Mouse (Mus musculus) NIH3T3 (cell line): ENCODE measurements around the gene Gm10272.
A peak's percentile ranks its signal among the peaks of the same experiment; 100 is the strongest.
"Not testable (repeated sequence)": the region's sequence is repeated elsewhere in the genome, so short reads cannot be mapped to it uniquely, and the experiment has no call there.

ENCODE experiments used
- DNase-seq: peaks from one replicate; pipeline ENCODE4 v3.0.0-alpha.2; 2012; ENCODE audit warnings: low read depth

The Gm10272 gene

DNA sequence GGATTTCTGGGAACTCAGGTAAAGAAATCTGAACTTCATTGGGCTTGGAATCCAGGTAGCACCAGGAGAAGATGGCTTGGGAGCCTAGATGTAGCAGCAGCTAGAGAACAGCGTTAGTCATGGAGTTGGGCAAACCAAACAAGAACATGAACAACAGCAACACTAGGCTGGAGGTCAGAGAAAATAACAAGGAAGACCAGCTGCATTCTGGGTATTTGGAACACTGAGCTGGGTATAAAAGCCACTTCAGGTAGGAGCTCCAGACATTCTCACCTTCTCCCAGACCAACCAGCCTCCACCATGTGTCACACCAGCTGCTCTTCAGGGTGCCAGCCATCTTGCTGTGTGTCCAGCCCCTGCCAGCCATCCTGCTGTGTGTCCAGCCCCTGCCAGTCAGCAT, at the start of gene Gm10272:
TSS of gene Gm10272 (plus strand) at position 301 of the 400 bp plus-strand sequence.
- no peak for DNase-seq

DNA sequence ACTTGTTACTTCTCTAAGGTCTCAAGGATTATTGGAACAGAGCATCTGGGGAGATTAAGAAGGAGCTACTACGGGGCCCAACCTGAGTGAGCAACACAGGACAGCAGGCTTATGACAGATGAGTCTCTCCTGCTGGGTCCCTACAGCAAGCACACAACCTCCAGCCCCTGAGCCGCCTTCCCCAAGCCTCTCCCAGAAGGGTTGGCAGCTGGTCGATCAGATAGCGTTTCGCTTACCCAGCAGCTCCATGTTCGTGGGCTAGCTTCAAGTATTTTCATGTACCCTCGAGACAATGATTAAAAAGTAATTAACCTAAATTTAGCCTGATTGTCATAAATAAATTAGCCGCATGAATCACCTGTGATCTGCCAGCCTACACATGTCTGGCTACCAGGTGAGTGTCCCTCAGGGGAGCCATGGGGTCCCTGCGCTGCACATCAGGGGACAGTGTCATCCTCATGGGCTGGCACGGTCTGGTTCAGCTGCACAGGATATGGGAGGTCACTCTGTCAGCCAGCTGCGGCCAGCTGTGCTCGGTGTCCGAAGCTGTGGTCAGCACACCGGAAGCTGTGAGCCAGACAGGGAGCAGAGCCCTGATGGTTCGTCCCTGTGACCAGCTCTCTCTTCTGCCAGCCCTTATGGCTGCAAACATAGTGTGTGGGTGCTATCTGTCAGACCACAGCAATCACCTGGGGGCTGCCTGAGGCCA, 48.0 kb upstream of the Gm10272 start:
- no peak for DNase-seq

DNA sequence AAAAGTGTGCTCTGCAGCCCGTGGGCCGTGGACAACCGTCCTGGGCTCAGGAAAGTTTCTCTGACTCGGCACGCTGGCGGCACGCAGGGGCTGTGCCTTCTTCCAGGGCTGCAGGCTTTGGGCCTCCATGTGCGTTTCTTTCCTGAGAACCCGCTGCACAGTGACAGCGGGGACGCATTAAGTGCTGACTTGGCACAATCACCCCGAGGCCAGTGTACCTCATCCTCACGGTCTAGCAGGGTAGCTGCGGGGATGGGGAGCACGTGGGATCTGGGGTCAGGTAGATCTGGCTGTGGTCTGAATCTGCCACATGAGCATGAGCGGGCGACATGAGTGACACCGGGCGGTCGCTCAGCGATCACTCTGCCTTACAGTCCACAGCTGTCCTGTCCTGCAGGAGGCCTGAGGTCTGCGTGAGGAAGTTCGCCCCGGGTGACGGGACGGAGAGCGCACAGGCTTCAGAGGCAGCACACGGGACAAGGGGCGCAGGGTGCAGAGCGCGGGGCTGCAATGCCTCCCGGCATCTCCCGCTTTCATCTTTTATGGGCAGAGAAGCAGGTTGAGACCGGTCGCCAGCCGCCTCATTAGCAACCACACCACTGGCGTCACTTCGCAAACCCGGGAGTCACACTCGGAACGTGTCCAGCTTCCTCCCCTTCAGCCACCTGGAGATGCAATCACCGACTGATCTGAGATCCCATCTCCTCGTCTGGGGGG, 42.3 kb upstream of the Gm10272 start:
- DNase-seq = no peak

DNA sequence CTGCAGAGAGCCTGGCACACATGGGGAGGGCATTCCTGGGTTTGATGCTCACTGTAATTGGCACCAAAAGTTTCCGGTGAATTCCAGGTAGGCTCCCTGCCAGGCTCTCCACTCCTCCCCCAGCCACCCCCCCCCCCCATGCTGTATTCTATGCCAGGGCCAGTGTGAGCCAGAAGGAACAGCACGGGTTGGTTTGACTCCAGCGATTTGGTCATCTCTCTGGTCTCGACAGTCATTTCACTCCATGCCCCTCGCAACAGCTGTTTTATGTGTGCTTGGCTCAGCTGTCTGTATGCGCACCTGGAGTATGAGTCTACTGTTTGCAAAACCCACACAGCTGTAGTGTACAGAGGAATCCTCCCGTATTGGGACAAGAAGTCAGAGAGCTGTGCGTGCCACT, 40.1 kb upstream of the Gm10272 start:
- peak; percentile 33 for DNase-seq

DNA sequence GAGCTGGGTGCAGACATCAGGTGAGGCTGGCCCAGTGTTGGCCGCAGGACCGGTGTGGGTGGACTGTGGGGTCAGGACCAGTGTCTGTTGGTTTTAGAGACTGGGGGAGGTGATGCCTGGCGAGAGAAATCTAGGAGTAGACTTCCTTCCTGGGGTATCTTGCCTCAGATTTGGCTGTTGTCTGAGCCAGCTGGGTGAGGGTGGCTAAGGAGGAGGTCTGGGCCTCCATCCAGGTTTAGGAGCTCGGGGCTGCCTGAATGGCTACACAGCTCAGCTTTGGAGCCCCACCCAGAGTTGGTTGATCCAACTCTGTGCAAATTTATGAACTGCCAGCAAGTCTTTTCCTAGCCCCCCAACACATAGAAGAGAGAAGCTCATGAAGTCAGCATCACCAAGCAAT, 39.0 kb upstream of the Gm10272 start:
- peak; percentile 56 for DNase-seq

DNA sequence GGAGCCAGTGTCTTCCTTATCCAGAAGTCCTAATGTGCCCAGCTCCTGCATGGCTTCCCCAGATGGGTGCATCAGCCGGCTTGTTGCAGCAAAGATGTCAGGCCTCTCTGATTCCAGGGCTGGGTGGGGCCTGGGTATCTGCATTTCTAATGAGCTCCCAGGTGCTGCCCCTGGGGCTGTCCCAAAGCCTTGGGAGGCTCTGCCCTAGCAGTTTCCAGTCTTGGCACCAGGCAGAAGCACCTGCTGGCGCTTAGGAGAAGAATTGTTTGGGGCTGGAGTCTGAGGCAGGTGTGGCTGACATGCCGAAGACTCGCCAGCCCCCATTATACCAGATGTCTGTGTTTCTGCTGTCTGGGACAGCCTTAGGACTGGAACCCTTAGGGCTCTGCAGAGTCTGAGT, 35.7 kb upstream of the Gm10272 start:
- DNase-seq = no peak

DNA sequence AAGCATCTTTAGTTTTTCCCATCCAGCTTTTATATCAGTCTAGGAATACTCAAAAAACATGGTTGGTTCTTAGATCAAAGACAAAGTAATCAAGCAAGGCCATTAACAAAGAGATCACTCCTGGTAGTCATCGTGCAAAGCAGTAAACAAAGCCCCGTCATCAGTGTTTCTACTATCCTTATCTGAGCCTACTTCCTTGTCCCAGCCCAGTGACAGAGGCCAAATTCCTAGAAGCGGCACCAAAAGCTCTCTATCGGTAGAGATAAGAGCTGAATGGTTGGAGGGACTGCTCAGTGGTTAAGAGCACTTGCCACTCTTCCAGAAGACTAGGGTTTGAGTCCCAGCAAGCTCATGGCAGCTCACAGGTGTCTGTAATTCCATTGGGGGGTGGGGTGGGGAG, 34.9 kb upstream of the Gm10272 start:
- DNase-seq = no peak

DNA sequence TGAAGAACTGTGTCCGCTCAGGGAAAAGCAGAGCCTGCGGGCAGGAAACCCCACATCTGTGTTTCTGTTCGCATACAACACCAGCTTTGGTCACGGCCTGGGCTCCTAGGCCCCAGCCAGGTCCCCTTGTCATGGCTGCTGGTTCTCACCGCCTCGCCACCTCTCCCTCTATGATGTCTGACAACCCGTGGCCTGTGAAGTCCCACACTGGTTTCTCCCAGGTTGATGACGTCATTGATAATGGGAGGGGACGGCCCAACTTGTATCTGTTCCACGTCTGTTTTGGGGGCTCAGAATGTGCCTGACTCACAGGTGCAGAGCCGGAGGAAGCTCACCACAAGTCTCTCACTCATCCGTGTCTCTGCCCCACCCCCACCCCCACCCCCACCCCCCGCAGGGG, 32.7 kb upstream of the Gm10272 start:
- no peak for DNase-seq

DNA sequence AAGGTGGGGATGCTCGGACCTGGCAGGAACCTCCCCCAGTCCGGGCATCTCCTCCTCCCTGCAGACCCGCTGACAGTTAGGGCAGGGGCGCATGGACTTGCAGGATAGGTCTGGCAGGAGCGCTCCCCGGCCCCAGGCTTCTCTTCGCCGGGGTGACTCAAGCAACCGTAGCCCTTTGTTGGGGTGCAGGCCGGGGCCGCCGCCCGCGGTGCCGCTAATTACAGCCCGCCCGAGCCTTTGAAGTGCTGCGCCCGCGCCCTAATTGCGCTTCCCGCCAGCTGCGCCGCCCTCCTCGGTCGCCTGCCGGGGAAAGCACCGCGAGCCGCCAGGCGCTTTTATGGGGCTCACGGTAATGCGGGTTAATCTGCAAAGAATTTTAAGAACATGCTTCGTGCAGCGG, 28.9 kb upstream of the Gm10272 start:
- no peak for DNase-seq

DNA sequence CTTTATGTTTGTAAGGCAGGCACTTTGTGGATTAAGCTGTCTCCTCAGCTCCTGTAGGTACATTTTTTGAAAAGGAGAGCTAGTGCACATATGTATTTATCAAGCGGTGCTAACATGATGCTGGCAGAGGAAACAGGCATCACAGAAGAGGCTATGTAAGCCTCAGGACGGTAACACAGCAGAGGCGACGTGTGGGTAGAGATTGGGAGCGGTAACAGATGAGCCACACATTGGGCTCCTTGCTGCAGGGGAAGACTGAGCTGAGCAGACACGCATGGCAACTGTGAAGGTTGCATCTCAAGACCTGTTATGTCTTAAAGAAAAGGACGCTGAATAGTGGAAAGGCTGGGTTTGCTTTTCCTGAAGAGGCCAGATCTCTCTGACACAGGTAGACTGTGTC, 23.4 kb upstream of the Gm10272 start:
- no peak for DNase-seq

DNA sequence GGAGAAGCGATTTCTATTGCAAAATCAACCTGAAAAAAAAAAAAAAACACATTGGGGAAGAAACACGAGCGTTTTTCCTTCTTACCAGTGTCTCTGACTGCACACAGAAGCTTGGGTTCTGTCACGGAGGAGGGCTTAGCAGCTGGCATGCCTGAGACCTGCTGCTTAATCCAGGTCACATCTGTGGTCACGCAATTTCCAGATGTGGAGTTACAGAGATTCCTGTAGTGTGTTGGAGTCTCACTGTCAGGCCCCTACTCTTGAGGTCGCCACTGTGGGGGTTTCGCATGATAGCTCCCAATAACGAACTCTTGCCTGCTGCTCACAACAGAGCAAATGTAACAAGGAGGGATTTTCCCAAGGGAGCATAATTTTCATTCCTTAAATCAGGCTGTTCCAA, 22.2 kb upstream of the Gm10272 start:
- no peak for DNase-seq

DNA sequence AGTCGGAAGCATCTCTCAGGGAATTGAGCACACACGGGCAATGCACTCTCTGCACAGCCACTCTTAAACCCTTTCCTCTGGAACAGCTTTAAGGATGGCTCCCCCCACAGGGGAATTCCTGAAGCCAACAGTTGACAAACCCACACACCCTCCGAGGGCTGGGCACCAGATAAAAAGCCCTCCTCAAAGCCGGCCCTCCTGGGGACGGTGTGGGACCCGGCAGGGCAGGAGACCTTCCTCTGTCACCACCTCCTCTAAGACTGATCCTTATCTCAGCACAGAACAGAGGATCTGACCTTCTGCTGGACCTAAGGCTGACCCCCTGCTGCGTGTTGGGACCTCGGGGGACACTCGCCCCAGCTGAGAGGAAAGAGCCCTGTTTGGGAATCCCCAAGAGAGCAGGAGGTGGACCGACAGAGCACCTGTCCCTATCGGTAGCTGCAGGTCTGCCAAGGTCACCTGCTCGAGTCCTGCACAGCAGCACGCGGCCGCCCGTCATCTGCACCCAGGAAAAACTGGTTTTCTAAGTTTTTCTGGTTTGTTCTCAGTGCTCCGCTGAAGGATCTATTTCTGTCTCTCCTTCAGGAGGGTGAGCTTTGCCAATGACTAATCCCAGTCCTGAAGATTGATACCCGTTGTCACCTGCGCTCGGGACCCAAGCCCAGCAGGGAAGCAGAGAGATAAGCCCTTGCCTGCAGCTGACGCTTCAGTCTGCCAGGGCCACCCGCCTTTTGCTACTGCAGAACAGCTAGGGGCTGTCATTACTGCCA, 20.3 kb upstream of the Gm10272 start, which contains the start of gene Tspear:
TSS of gene Tspear (plus strand) at position 675 of the 770 bp plus-strand sequence.
- no peak for DNase-seq

DNA sequence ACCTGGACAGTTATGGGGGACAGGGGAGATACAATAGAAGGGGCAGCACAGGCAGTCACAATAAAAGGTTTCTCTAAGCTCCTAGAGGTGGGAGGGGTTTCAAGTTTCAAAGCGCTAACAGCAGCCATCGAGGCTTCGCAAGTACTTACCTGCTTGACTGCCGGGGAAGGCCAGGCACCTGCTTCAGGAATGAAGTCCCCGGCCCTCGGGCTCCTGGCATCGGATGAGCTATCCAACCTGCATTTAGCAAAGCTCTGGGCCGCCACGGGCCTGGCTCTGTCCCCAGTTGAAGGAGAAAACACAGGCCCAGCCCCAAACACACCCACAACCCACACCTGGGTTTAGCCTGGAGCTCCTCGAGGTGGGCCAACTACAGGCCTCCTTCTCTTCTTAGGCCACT, 19.4 kb upstream of the Gm10272 start:
- DNase-seq = no peak

DNA sequence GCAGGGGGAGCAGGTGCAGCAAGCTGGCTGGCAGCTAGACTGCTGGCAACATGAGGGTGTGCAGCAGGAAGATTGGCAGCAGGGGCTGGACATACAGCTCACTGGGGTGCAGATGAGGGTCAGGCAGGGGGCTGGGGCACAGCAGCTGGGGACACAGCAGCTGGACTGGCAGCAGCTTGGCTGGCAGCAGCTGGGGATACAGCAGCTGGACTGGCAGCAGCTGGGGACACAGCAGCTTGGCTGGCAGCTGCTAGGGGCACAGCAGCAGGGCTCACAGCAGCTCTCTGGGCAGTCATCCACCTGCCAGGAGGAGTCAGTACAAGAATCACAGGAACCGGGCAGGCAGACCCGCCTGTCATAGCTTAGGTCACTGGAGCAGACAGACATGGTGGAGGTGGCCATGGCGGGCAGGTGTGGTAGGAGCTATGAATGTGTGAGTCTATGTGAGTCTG, 16.0 kb upstream of the Gm10272 start, which contains the start of gene Gm19402:
TSS of gene Gm19402 (minus strand) at position 402 of the 452 bp plus-strand sequence.
- not testable (repeated sequence) for DNase-seq

DNA sequence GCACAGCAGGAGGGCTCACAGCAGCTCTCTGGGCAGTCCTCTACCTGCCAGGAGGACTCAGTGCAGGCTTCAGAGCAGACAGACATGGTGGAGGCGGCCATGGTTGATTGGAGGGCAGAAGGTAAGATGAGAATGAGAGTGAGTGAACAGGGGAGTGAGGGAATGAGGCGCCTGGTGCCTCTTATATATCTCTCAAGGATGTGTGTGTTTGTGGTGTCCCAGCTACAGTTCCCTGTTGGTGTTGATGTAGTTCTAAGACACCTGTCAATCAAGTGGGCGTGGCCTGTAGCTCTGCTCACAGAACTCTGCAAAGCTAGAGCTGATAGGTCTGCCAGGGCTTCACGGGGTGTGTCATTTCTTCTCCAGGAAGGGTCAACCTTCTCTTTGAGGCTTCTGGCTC, 9.3 kb upstream of the Gm10272 start, which contains the start of gene Gm9508:
TSS of gene Gm9508 (minus strand) at position 101 of the 400 bp plus-strand sequence.
- DNase-seq = no peak

DNA sequence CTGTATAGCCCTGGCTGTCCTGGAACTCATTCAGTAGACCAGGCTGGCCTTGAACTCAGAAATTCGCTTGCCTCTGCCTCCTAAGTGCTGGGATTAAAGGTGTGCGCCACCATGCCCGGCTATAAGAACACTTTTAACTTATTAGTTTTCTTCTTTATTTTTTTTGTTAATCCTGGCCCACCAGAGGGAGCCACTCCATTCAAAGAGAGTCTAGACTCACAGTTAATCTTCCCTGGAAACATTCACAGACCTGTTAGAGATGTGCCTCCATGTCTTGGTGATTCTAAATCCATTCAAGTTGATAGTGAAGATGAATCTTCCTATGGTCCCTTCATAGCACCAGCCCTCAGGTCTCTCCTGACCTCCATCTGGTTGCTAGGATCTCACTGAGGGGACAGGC, 3.4 kb downstream of the Gm10272 start:
- peak; percentile 32 for DNase-seq

DNA sequence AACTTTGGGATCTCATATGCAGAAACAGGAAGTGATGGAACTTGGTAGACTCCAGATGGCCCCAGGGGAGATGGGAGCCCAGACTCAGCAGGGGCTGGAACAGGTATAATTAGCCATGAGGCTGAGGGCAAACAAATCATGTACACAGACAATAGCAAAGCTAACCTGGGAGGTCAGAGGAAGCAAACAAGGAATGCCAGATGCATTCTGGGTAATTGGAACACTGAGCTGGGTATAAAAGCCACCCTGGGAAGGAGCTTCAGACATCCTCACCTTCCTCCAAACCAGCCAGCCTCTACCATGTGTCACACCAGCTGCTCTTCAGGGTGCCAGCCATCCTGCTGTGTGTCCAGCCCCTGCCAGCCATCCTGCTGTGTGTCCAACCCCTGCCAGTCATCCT, 4.7 kb downstream of the Gm10272 start, which contains the start of gene Gm10024:
TSS of gene Gm10024 (plus strand) at position 301 of the 400 bp plus-strand sequence.
- not testable (repeated sequence) for DNase-seq

DNA sequence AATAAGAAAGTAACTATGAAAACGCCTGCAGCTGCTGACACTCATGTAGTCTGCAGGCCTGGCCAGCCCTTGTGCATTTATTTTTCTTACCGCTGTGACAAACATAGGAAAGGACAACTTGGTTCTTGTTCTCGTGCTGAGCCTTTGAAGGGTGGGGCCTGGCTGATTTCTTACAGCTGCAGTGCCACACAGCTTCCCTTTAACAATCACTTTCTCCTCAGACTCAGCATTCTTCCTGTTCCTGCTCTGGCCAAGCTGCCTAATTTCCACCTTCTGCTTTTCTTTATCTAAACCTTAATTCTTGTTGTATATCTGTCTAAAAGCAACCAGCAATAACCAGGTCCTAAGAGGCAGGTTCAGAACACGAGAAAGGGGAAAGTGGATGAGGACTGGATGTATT, 7.3 kb downstream of the Gm10272 start:
- no peak for DNase-seq

DNA sequence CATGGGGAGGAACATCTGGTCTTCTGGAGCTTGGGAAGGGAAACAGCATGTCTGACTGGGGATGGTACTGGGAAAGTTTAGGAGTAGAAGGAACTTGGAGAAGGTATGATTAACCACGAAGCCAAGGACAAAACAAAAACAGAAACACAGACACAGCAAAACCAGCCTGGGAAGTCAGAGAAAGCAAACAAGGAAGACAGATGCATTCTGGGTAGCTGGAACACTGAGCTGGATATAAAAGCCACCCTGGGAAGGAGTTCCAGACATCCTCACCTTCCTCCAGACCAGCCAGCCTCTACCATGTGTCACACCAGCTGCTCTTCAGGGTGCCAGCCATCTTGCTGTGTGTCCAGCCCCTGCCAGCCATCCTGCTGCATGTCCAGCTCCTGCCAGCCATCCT, 9.1 kb downstream of the Gm10272 start, which contains the start of gene Gm10142:
TSS of gene Gm10142 (plus strand) at position 301 of the 400 bp plus-strand sequence.
- no peak for DNase-seq

DNA sequence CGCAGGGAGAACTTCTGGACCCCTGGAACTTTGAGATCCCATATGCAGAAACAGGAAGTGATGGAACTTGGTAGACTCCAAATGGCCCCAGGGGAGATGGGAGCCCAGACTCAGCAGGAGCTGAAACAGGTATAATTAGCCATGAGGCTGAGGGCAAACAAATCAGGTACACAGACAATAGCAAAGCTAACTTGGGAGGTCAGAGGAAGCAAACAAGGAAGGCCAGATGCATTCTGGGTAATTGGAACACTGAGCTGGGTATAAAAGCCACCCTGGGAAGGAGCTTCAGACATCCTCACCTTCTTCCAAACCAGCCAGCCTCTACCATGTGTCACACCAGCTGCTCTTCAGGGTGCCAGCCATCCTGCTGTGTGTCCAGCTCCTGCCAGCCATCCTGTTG, 13.9 kb downstream of the Gm10272 start, which contains the start of gene Krtap12-1:
TSS of gene Krtap12-1 (plus strand) at position 301 of the 400 bp plus-strand sequence.
- DNase-seq = not testable (repeated sequence)

DNA sequence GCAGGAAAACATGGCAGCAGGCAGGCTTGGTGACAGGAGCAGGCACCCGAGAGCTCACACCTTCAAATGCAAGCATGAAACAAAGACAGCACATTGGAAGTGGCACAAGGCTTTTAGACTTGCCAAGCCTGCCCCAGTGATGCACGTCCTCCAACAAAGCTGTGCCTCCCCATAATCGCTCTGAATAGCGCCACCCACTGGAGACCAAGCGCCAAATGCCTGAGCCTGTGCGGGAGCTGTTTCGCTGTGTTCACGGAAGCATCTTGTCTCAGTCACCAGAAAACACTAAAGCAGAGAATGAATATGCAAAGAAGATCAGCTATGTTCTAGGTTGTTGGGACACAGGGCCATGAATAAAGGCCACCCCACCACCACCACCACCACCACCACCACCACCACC, 18.4 kb downstream of the Gm10272 start:
- no peak for DNase-seq

DNA sequence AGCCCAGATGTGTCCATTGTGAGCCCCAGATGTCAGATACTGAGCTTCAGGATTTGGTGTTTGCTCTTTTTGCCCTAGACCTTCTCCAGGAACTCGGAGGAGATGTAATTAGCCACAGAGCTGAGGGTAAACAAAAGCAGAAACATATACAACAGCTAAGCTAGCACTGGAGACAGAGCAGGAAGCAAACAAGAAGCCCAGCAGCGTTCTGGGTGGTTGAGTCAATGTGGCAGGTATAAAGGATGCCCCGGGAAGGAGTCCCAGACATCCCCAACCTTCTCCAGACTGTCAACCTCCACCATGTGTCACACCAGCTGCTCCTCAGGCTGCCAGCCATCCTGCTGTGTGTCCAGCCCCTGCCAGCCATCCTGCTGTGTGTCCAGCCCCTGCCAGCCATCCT, 19.8 kb downstream of the Gm10272 start, which contains the start of gene Gm10100:
TSS of gene Gm10100 (plus strand) at position 301 of the 400 bp plus-strand sequence.
- DNase-seq = no peak
